In genomic region chr16:90407541-90408289, GRCm38 (mm10) we compare ENCODE assay signal across 9 mouse cellular contexts. TPM values are rescaled to one million over a fixed set of nuclear protein-coding genes. Genes with fewer than 3 reads are reported as not detected.
DNase-seq lines count a peak whose midpoint lies in the region; ATAC-seq and TF ChIP-seq lines count a peak whose summit lies in the region.
"Had no signal": no experiment of that assay in that cellular context is flagged by ENCODE, and none has a peak within 500 bp of the region (broad histone marks: within the 10 kb centered on the region; RNA-seq: fewer than 3 reads in every experiment).

No protein-coding gene starts in this region.

- ATAC-seq in intestine, embryonic 14.5 days (replicated peaks; ENCODE audit: low FRiP score, low TSS enrichment, low read depth), result no peak
- no peak for ATAC-seq in intestine, embryonic 15.5 days
- ATAC-seq in hindbrain, postnatal 0 days, result peak; percentile 72
- peak; percentile 62 for ATAC-seq in neural tube, embryonic 11.5 days (ENCODE audit: insufficient read depth, low FRiP score, low TSS enrichment)
- ATAC-seq in erythroblast, adult 5-6 weeks (replicated peaks; ENCODE audit: low FRiP score, poor library complexity, severe bottlenecking), result no peak

- 0 out of 2 replicates have a peak overlapping the region, but pooled peaks have one; percentile 9 for H3K27ac ChIP-seq in intestine, embryonic 14.5 days (ENCODE audit: low read depth)
- H3K27ac ChIP-seq in intestine, embryonic 15.5 days, result no peak overlapping the region
- peak overlapping the region; percentile 68 for H3K27ac ChIP-seq in embryonic facial prominence, embryonic 10.5 days (replicated peaks)
- H3K27ac ChIP-seq in hindbrain, postnatal 0 days, result peak overlapping the region; percentile 56; the same call in 1 of the 2 replicates
- H3K27ac ChIP-seq in neural tube, embryonic 11.5 days (ENCODE audit: low read depth, low read length), result peak overlapping the region; percentile 49; the same call in 1 of the 2 replicates

- H3K9me3 ChIP-seq in intestine, embryonic 14.5 days (ENCODE audit: control insufficient read depth, low read length), result no peaks in the 10 kb centered on the region
- no peaks in the 10 kb centered on the region for H3K9me3 ChIP-seq in intestine, embryonic 15.5 days
- 0 out of 2 replicates have a peak, but pooled peaks cover 2% of the 10 kb centered on the region for H3K9me3 ChIP-seq in embryonic facial prominence, embryonic 10.5 days
- H3K9me3 ChIP-seq in hindbrain, postnatal 0 days (ENCODE audit: low read length), result no peaks in the 10 kb centered on the region
- no peaks in the 10 kb centered on the region for H3K9me3 ChIP-seq in neural tube, embryonic 11.5 days (ENCODE audit: control insufficient read depth, low read length)

- no peaks in the 10 kb centered on the region for H3K27me3 ChIP-seq in intestine, embryonic 14.5 days (replicated peaks; ENCODE audit: control insufficient read depth, insufficient read depth, low read length)
- no peaks in the 10 kb centered on the region for H3K27me3 ChIP-seq in intestine, embryonic 15.5 days (replicated peaks)
- H3K27me3 ChIP-seq in embryonic facial prominence, embryonic 10.5 days (replicated peaks; ENCODE audit: low read depth, poor library complexity, severe bottlenecking), result no peaks in the 10 kb centered on the region
- H3K27me3 ChIP-seq in hindbrain, postnatal 0 days (ENCODE audit: insufficient read depth, low read length), result no peaks in the 10 kb centered on the region
- no peaks in the 10 kb centered on the region for H3K27me3 ChIP-seq in neural tube, embryonic 11.5 days (ENCODE audit: control insufficient read depth, insufficient read depth, low read length)

- H3K4me1 ChIP-seq in intestine, embryonic 14.5 days (replicated peaks; ENCODE audit: control insufficient read depth, insufficient read depth, low read length), result peaks cover 11% of the 10 kb centered on the region
- H3K4me1 ChIP-seq in intestine, embryonic 15.5 days (replicated peaks), result peaks cover 16% of the 10 kb centered on the region; the same call in 1 of the 2 replicates
- peaks cover 50% of the 10 kb centered on the region for H3K4me1 ChIP-seq in embryonic facial prominence, embryonic 10.5 days
- H3K4me1 ChIP-seq in hindbrain, postnatal 0 days (ENCODE audit: insufficient read depth, low read length), result peaks cover 8% of the 10 kb centered on the region; the same call in 1 of the 2 replicates
- H3K4me1 ChIP-seq in neural tube, embryonic 11.5 days (ENCODE audit: control insufficient read depth, insufficient read depth, low read length), result peaks cover 8% of the 10 kb centered on the region; the same call in 1 of the 2 replicates

- WGBS in intestine, embryonic 14.5 days, result 35% methylated on average over 12 of the region's 12 CpGs
- 46% methylated on average over 12 of the region's 12 CpGs for WGBS in intestine, embryonic 15.5 days
- WGBS in embryonic facial prominence, embryonic 10.5 days, result 53% methylated on average over 12 of the region's 12 CpGs
- WGBS in hindbrain, postnatal 0 days, result 26% methylated on average over 12 of the region's 12 CpGs
- WGBS in neural tube, embryonic 11.5 days, result 17% methylated on average over 12 of the region's 12 CpGs

- no peak for DNase-seq in intestine, embryonic 14.5 days (ENCODE audit: low spot score)
- DNase-seq in embryonic facial prominence, embryonic 10.5 days (ENCODE audit: low spot score), result no peak
- peak; percentile 58 for DNase-seq in hindbrain, postnatal 0 days (ENCODE audit: low spot score)
- DNase-seq in neural tube, embryonic 11.5 days (ENCODE audit: low spot score), result peak; percentile 63
- DNase-seq in ovary, postnatal 10 days (ENCODE audit: low spot score), result no peak
- no peak for DNase-seq in natural killer cell, adult 2 months (ENCODE audit: low spot score in 2 of 2)
- DNase-seq: thymus, postnatal 4 days had no signal

- H3K4me2 ChIP-seq in intestine, embryonic 14.5 days (ENCODE audit: low read length), result no peak overlapping the region
- no peak overlapping the region for H3K4me2 ChIP-seq in intestine, embryonic 15.5 days (replicated peaks)
- H3K4me2 ChIP-seq in hindbrain, postnatal 0 days (ENCODE audit: low read depth, low read length), result peak overlapping the region; percentile 10; the same call in 1 of the 2 replicates
- no peak overlapping the region for H3K4me2 ChIP-seq in neural tube, embryonic 11.5 days (ENCODE audit: low read depth)

- no peak overlapping the region for H3K4me3 ChIP-seq in intestine, embryonic 14.5 days (ENCODE audit: low read depth, low read length)
- H3K4me3 ChIP-seq in intestine, embryonic 15.5 days (replicated peaks), result no peak overlapping the region
- H3K4me3 ChIP-seq in embryonic facial prominence, embryonic 10.5 days, result no peak overlapping the region
- H3K4me3 ChIP-seq in hindbrain, postnatal 0 days (ENCODE audit: low read length), result no peak overlapping the region
- H3K4me3 ChIP-seq in neural tube, embryonic 11.5 days (ENCODE audit: low read depth, low read length), result no peak overlapping the region

- no peak for TF ChIP-seq CTCF in hindbrain, postnatal 0 days (IDR thresholded peaks at IDR 0.05; ENCODE audit: low read depth)

- no peaks in the 10 kb centered on the region for H3K36me3 ChIP-seq in intestine, embryonic 14.5 days (ENCODE audit: control insufficient read depth, insufficient read depth, low read length)
- no peaks in the 10 kb centered on the region for H3K36me3 ChIP-seq in intestine, embryonic 15.5 days
- H3K36me3 ChIP-seq in embryonic facial prominence, embryonic 10.5 days (replicated peaks), result peaks cover 74% of the 10 kb centered on the region
- no peaks in the 10 kb centered on the region for H3K36me3 ChIP-seq in hindbrain, postnatal 0 days (ENCODE audit: insufficient read depth, low read length)
- H3K36me3 ChIP-seq in neural tube, embryonic 11.5 days (ENCODE audit: control insufficient read depth, insufficient read depth, low read length), result peaks cover 1% of the 10 kb centered on the region; the same call in 1 of the 2 replicates

- H3K9ac ChIP-seq in intestine, embryonic 14.5 days (ENCODE audit: low read length), result no peak overlapping the region
- H3K9ac ChIP-seq in intestine, embryonic 15.5 days, result no peak overlapping the region
- H3K9ac ChIP-seq in hindbrain, postnatal 0 days (replicated peaks; ENCODE audit: low read length), result no peak overlapping the region
- no peak overlapping the region for H3K9ac ChIP-seq in neural tube, embryonic 11.5 days (ENCODE audit: low read length)

RNA-seq across cellular contexts. Expression of gene Hunk, which starts 21.9 kb away (rescaled TPM):
- polyA plus RNA-seq in intestine, embryonic 14.5 days (2014; fragmentation: Nextera tagmentation; extraction: Ambion mirVana), result 11.0 and 12.2 TPM in 2 replicates
- polyA plus RNA-seq in intestine, embryonic 15.5 days (2015; fragmentation: Nextera tagmentation; extraction: Ambion mirVana), result 6.5 and 6.8 TPM in 2 replicates
- 16.5 and 17.2 TPM in 2 replicates for polyA plus RNA-seq in embryonic facial prominence, embryonic 10.5 days (2016; fragmentation: Nextera tagmentation; extraction: Ambion mirVana)
- 11.6 and 13.3 TPM in 2 replicates for total RNA-seq in hindbrain, postnatal 0 days (2014; rRNA removed)
- polyA plus RNA-seq in hindbrain, postnatal 0 days (2015; fragmentation: Nextera tagmentation; extraction: Ambion mirVana), result 3.6 and 3.9 TPM in 2 replicates
- polyA plus RNA-seq in neural tube, embryonic 11.5 days (2014; fragmentation: Nextera tagmentation; extraction: Ambion mirVana), result 9.8 and 10.1 TPM in 2 replicates
- not detected in 2 replicates for total RNA-seq in erythroblast, adult 5-6 weeks (2015; ENCODE audit: low replicate concordance)
- 0.60 TPM in 1 of 2 replicates, not detected in the other for total RNA-seq in erythroblast, adult 5-6 weeks (2017; ENCODE audit: low replicate concordance)

Comparison
In these comparisons a context has a peak if more than half of its experiments do, and no peak if none do; other contexts are left out.
1. ATAC-seq: peak in hindbrain, postnatal 0 days (single experiment) and neural tube, embryonic 11.5 days (single experiment); none in intestine, embryonic 14.5 days (single experiment), intestine, embryonic 15.5 days (single experiment) and erythroblast, adult 5-6 weeks (single experiment).
2. DNase-seq: peak in hindbrain, postnatal 0 days (single experiment) and neural tube, embryonic 11.5 days (single experiment); none in intestine, embryonic 14.5 days (single experiment), embryonic facial prominence, embryonic 10.5 days (single experiment), ovary, postnatal 10 days (single experiment) and natural killer cell, adult 2 months (0 of 2).